Mouse (Mus musculus) cortical plate, adult 2 months (tissue): Measurements from ENCODE around the gene Mboat1.

ENCODE experiments used
- CTCF ChIP-seq: fragments of 200-500 bp; IDR thresholded peaks from 2 replicates; pipeline ENCODE4 v1.5.1; 2011; ENCODE audit warnings: mild to moderate bottlenecking, control low read depth, low read length; ENCODE audit not compliant: insufficient read depth; ENCODE audit errors: extremely low read depth
- POLR2A ChIP-seq: fragments of 200-500 bp; IDR thresholded peaks from 2 replicates; pipeline ENCODE4 v1.6.1; 2011; ENCODE audit warnings: mild to moderate bottlenecking, low read length, control low read depth; ENCODE audit not compliant: insufficient read depth; ENCODE audit errors: extremely low read depth

DNA sequence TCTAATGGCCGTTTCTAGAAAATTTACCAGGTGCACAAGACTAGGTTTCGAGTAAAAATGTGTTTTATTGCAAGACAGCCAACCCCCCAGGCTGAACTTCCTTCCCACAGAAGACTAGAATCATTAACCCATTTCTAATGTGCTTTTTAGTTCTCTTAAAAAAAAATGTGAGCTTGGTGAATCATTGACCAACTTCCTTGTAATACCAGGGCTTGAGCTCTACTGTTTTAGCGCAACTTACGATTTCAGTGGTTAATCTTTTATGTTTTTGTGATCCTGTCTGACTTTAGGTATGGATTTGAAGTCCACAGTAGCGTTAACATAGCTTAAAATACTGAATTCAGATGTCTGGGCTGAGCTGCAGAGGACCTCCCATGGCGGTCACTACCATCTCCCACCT, 10.2 kb downstream of the Mboat1 start:
- TF ChIP-seq CTCF, result no peak
- no peak for TF ChIP-seq POLR2A
